Mouse (Mus musculus): ENCODE measurements around the gene Uaca.

- no peak for TF ChIP-seq POLR2A (IDR thresholded peaks at IDR 0.05; ENCODE audit: control insufficient read depth, low read depth, low read length)
- no peak for TF ChIP-seq CTCF (IDR thresholded peaks at IDR 0.05; ENCODE audit: control insufficient read depth, insufficient read depth, insufficient replicate concordance, low read depth, low read length)
Measured at GRCm38 (mm10) chr9:60807996-60808395, 13.7 kb downstream of the Uaca start.
